Mouse (Mus musculus) ES-E14 (cell line): Measurements from ENCODE around the gene Fam222b.

ENCODE experiments used
- CHD2 ChIP-seq: IDR thresholded peaks from 2 replicates; pipeline ENCODE4 v1.6.1; 2014; ENCODE audit warnings: mild to moderate bottlenecking, low read depth, low read length, inconsistent platforms
- HCFC1 ChIP-seq: IDR thresholded peaks from 2 replicates; pipeline ENCODE4 v1.6.1; 2012; ENCODE audit warnings: low read length, inconsistent platforms, borderline replicate concordance; ENCODE audit not compliant: insufficient read depth
- MAFK ChIP-seq: IDR thresholded peaks from 2 replicates; pipeline ENCODE4 v1.6.1; 2014; ENCODE audit warnings: mild to moderate bottlenecking, low read depth, low read length, inconsistent platforms; ENCODE audit not compliant: insufficient read depth
- ZC3H11A ChIP-seq: IDR thresholded peaks from 2 replicates; pipeline ENCODE4 v1.6.1; 2012; ENCODE audit warnings: low read depth, mild to moderate bottlenecking, inconsistent platforms, low read length, borderline replicate concordance
- ZNF384 ChIP-seq: IDR thresholded peaks from 2 replicates; pipeline ENCODE4 v1.6.1; 2012; ENCODE audit warnings: low read depth, low read length, inconsistent platforms

DNA sequence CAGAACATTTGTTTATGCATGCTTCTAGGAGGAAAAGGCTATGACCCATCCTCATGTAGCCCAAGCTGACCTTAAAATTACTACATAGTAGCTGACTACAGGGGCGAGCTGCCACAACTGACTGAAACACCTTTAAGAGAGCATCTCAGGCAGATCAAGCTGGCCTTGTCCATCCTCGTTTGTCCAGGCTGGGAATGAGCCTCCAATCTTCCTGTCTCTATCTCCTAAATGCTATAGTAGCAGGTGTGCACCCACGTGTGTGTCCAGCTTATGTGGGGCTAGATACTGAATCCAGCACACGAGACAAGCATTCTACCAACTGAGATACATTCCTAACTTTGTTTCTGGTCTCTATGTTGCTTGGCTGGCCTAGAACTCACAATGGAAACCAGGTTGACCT is 19.8 kb upstream of the Fam222b start:
- TF ChIP-seq HCFC1 (no peak), MAFK (no peak), ZNF384 (no peak), CHD2 (no peak), ZC3H11A (no peak)
